Comparison of ENCODE assay signal across 20 mouse cellular contexts in the genomic region with DNA sequence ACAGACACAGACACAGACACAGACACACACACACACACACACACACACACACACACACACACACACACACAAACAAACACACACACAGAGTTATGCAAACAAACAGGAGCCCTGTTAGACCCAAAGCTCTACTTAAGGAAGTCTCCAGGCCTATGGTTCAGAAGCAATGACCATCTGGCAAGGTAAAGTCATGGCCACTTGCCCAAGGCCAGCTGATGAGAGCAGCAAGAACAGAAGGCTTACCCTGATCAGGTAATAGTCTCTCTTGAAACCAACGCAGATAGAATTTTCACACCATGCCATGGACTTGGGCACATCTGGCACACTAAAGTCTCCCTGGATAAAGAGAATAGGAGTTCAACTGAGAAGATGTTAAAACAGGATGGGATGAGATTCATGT. TPM values are rescaled to one million over a fixed set of nuclear protein-coding genes. Genes with fewer than 3 reads are reported as not detected.
"Had no signal": no experiment of that assay in that cellular context is flagged by ENCODE, and none has a peak within 500 bp of the region (broad histone marks: within the 10 kb centered on the region; RNA-seq: fewer than 3 reads in every experiment).

No protein-coding gene starts in this region.

- H3K27me3 ChIP-seq: limb, embryonic 12.5 days; liver, embryonic 13.5 days; lung, embryonic 15.5 days; megakaryocyte, embryonic 14.5 days; midbrain, embryonic 12.5 days had no signal

- H3K4me2 ChIP-seq: limb, embryonic 12.5 days; liver, embryonic 13.5 days; lung, embryonic 15.5 days; midbrain, embryonic 12.5 days had no signal

- ATAC-seq: liver, postnatal 0 days; midbrain, embryonic 16.5 days had no signal

- H3K4me3 ChIP-seq: limb, embryonic 12.5 days; liver, embryonic 13.5 days; lung, embryonic 15.5 days; megakaryocyte, embryonic 14.5 days; midbrain, embryonic 12.5 days had no signal

- H3K27ac ChIP-seq: limb, embryonic 12.5 days; liver, embryonic 13.5 days; lung, embryonic 15.5 days; macrophage; midbrain, embryonic 12.5 days had no signal

- H3K4me1 ChIP-seq: limb, embryonic 12.5 days; liver, embryonic 13.5 days; lung, embryonic 15.5 days; midbrain, embryonic 12.5 days had no signal

- H3K9me3 ChIP-seq: limb, embryonic 12.5 days; liver, embryonic 13.5 days; lung, embryonic 15.5 days; megakaryocyte, embryonic 14.5 days; midbrain, embryonic 12.5 days had no signal

- H3K9ac ChIP-seq: limb, embryonic 12.5 days; liver, embryonic 13.5 days; liver, postnatal 0 days; lung, embryonic 15.5 days; midbrain, embryonic 12.5 days had no signal

- DNase-seq: kidney, postnatal 36 days; layer of hippocampus, adult 9-11 months; layer of hippocampus, postnatal 36 days; liver; liver, embryonic 13.5 days; liver, postnatal 0 days; lung, postnatal 14 days; right cerebral cortex, postnatal 25 days; thymus, adult 18-20 months; thymus, postnatal 25 days had no signal

RNA-seq across cellular contexts. Expression of gene Pla2g4f, which starts 27.8 kb away (rescaled TPM):
- total RNA-seq: layer of hippocampus, adult 18-20 months; layer of hippocampus, postnatal 36 days; left cerebral cortex, postnatal 36 days had no signal
- polyA plus RNA-seq: liver, embryonic 13.5 days; liver, postnatal 0 days; macrophage; midbrain, embryonic 16.5 days; neural tube, embryonic 14.5 days had no signal

RNA-seq across cellular contexts. Expression of gene Pla2g4d, which starts 52.7 kb away (rescaled TPM):
- total RNA-seq: layer of hippocampus, adult 18-20 months; layer of hippocampus, postnatal 36 days had no signal
- polyA plus RNA-seq: liver, embryonic 13.5 days; liver, postnatal 0 days; lung, embryonic 15.5 days; macrophage; midbrain, embryonic 12.5 days; neural tube, embryonic 14.5 days; small intestine, adult 2 months had no signal
